Mouse (Mus musculus): ENCODE data around the gene Picalm.
"Not testable (repeated sequence)": the region's sequence is repeated elsewhere in the genome, so short reads cannot be mapped to it uniquely, and the experiment has no call there.

Gene Picalm

DNA sequence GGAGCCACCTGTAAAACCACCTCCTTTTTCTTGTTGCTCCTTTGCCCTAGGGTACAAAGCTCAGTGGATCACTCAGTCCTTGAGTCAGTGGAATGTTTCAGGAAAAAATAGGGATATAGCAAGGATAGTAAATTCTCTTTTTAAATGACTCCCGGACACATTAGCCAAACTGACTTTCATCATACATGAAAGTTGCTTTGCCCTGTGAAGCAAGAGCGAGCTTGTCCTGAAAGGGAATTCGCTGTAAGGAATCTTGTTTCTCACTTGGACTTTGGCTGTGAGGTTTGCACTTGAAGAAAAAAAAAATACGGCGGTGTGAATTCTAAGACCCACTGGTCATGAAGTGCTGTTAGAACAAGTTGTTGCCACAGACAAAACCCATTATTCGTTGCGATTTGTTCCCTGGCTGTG is 1.8 kb downstream of the Picalm start:
- no peak for DNase-seq (ENCODE audit: low spot score)

GRCm38 (mm10) chr7:90132322-90132721 is 2.3 kb downstream of the Picalm start:
- no peak for DNase-seq (ENCODE audit: low spot score)

GRCm38 (mm10) chr7:90136736-90137135 is 6.7 kb downstream of the Picalm start:
- no peak for DNase-seq (ENCODE audit: low spot score)

DNA sequence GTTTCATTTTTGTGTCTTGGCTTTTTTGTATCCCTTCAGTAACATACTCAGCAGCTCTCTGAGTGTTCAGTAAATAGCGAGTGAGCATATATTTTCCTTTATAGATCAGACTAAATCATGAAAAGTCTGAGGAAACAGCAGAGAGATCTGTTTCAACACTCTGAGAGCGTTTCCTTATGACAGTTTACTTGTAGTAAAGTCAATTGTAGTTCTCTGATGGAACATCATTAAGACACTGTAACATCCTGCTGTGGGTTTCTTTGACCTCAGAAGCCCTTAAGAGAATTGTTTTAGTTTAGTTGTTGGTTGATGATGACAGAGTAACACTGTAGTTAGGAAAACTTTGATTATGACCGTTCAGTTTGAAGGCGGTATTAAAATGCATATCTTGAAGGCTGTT is 8.3 kb downstream of the Picalm start:
- no peak for DNase-seq (ENCODE audit: low spot score)

DNA sequence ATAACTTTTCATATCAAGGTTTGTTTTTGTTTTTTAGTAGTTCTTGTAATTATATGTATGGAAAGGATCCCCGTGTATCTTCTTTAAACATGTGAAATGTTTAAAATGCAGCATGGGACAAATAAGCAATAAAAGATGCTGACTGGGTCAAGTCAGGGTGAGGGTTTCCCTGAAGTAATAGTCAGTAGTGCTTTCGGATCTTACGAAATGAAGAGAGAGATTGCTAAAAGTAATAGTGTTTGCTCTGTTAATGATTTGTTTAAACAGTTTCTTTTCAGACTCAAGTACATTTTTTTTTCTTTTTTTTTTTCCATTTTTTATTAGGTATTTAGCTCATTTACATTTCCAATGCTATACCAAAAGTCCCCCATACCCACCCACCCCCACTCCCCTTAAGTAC is 10.3 kb downstream of the Picalm start:
- no peak for DNase-seq (ENCODE audit: low spot score)

- no peak for DNase-seq (ENCODE audit: low spot score)
Measured at GRCm38 (mm10) chr7:90144275-90144674, 14.3 kb downstream of the Picalm start.

DNA sequence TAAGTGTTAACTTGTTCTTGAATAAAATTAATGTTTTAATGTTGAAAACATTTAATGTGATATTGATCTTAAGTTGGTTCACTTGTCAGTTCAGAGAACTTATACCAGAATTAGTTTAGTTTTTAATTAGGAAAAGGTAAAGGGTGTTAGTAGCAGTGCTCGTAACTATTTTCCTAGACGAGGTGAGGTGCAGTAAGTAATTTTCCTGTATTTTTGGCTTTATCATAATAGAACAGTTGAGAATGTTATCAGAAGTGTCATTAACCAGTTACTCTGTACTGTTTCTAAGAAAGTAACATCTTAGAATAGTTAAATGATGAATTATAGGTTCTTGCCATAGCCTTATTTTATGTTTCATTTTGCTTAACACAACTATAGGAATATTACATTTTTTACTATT is 15.0 kb downstream of the Picalm start:
- no peak for DNase-seq (ENCODE audit: low spot score)

GRCm38 (mm10) chr7:90145376-90145775 is 15.4 kb downstream of the Picalm start:
- no peak for DNase-seq (ENCODE audit: low spot score)

GRCm38 (mm10) chr7:90145897-90146296 is 15.9 kb downstream of the Picalm start:
- DNase-seq (ENCODE audit: low spot score), result no peak

GRCm38 (mm10) chr7:90146321-90146720 is 16.3 kb downstream of the Picalm start:
- DNase-seq (ENCODE audit: low spot score), result no peak

GRCm38 (mm10) chr7:90148023-90148422 is 18.0 kb downstream of the Picalm start:
- no peak for DNase-seq (ENCODE audit: low spot score)

- DNase-seq (ENCODE audit: low spot score), result no peak
Measured at GRCm38 (mm10) chr7:90148516-90148915, 18.5 kb downstream of the Picalm start.

DNA sequence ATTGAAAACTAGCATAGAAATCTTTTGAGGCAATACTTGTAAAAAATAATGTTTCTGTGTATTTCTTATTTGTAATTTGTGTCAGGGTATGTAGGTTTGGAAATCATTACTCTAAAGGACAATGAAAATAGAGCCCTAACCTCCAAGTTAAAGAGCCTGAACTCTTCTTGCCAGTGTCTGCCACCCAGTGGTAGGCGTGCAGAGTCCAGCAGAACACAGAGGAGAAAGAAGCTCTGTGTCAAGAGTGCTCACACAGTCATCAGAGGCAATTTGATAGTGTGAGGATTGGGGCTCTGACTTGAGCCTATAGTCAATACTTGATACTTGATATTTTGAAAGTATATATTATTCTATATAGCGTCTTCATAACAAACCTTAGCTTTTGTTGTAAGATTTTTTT is 20.3 kb downstream of the Picalm start:
- DNase-seq (ENCODE audit: low spot score), result no peak

DNA sequence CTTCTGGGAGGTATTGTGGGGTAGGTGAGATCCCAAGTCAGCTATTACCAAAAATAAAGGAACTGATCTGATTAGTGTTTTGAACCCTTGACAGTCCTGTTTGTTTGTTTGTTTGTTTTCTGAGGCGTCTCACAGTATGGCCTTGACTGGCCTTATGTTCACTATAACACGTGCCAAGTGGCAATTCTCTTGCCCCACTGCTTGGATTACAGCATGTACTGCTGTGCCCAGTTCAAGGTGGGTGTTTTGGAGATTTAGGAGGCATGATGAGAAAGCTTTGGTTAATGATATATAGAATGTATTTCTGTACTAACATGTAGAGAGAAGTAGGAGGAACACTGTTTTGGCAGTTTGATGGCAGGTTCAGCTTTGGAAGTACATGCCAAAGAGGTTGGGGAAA is 28.0 kb downstream of the Picalm start:
- no peak for DNase-seq (ENCODE audit: low spot score)

DNA sequence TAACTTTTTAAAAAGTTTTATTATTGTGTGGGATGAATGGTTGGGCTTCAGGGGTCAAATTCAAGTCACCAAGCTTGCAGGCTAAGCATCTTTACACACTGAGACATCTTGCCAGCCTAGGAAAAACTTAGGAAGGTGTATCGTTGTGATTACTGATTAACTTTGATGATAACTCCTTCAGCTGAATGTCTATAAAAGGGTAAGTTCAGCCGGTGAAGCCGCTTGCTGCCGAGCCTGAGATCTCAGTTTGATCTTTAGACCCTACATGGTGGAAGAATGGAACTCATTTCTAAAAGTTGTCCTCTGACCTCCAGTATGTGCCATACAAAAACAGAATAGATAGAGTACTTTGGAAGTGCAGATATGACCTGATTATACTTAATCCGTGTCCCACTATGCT is 30.6 kb downstream of the Picalm start:
- DNase-seq (ENCODE audit: low spot score), result no peak

DNA sequence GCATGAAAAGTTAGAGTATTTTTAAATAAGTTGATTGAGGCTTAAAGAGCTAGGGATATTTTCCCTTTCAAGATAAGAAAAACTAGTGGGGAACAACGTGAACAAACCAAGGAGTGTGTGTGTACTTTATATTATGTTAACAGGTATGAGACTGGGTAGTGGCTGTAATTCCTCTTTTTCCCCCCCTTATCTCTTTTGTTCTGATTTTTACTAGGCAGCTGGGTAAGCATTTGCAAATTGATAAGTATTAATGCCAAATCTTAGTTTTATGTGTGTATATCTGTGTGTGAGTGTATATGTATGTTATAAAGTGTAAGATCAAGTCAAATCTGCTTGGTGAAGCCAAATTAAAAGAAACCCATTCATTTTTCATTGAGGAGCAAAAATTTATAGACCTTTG is 34.3 kb downstream of the Picalm start:
- DNase-seq (ENCODE audit: low spot score), result no peak

GRCm38 (mm10) chr7:90165970-90166369 is 36.0 kb downstream of the Picalm start:
- DNase-seq (ENCODE audit: low spot score), result no peak

DNA sequence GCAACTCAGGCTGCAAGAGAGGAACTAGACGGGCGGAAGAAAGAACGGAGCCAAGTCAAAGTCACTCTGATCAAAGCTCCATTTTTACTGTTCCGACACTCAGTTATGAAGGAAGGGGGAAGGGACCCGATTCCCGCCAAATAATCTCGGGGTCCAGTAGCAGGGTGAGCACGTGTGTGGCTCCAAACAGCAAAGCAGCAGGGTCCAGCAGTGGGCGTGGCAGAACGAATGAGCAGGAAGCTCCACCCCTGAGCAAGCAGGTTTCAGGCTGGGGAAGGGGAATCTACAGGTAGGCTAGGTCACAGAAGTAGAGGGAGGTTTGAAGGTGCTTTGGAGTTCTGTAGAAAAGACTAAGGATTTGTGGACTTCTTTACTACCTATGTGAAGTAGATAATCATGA is 37.8 kb downstream of the Picalm start:
- not testable (repeated sequence) for DNase-seq (ENCODE audit: low spot score)

DNA sequence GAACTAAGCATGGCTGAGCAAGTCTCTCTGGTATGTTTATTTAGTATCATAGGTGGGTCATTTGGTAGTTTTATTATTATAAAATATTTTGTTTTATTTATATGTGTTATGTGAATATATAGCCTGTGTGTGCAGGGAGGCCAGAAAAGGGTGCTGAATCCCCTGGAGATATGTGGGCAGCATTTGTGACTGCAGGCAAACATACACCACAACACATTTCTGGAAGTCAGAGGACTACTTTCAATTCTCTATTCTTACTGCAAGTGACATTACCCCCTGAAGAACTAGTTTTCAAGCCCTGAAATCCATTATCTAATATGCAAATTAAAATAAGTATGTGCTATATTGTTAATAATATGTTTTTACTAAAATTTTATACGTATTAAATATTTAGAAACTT is 43.8 kb downstream of the Picalm start:
- no peak for DNase-seq (ENCODE audit: low spot score)

DNA sequence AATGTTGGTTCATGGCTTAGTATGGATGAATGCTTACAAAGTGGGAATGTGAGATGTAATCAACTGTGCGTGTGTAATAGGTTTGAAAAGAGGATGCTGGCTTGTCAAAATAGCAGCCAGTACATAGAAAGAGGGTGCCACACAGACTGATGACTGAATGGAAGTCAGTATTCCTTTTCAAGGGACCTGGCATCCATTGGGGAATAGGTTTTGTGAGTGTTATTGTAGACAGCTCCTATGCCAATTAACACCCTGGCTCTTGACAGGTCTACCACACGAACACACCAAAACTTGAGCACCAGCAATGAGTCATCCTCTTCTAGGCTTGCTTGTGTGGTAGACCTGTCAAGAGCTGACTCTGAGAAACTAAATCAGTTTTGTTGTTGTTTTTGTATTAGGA is 45.6 kb downstream of the Picalm start:
- DNase-seq (ENCODE audit: low spot score), result no peak

GRCm38 (mm10) chr7:90180635-90181034 is 50.6 kb downstream of the Picalm start:
- DNase-seq (ENCODE audit: low spot score), result no peak

DNA sequence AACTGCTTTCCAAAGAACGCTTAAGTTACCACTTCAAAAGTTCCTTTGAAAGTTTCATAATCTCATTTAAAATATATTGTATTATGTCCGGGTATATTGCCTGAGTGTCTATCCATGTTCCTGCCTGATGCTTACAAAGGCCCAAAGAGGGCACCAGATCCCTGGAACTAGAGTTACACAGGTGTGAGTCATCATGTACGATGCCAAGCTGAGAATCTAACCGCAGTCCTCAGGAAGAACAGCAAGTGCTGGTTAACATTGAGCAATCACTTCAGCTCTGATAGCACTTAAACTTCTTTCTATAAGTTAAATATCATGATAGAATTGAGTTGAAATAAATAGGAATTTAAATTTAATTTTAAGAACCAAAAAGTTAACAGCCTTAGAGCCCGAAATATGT is 70.2 kb downstream of the Picalm start:
- no peak for DNase-seq (ENCODE audit: low spot score)

- DNase-seq (ENCODE audit: low spot score), result no peak
Measured at GRCm38 (mm10) chr7:90201877-90202465, 72.0 kb downstream of the Picalm start.

DNA sequence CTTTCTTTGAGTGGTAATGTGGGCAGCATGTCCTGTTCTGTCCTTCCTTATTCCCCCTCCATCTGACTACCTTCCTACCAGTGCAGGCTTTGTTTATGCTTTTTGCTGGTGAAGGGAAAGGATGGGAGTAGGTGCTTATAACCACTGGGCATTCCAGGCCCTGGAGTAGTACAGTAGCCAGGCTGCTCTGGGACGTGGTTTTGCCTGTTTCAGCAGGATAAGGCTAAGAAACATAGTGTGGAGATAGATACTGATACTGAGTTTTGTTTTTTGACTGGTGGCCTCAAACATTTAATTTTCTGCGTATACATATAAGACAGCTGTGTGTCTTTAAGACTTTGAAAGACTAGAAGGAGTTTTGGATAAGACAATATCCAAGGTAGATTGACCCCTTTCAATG is 73.9 kb downstream of the Picalm start:
- DNase-seq (ENCODE audit: low spot score), result no peak

- DNase-seq (ENCODE audit: low spot score), result no peak
Measured at GRCm38 (mm10) chr7:90210116-90210515, 80.1 kb downstream of the Picalm start.

Measured in ovary, postnatal 10 days (tissue).